Mouse (Mus musculus) lung, postnatal 0 days (tissue): ENCODE data around the gene Cst9.

Experiments used
- CTCF ChIP-seq: IDR thresholded peaks from 2 replicates; pipeline ENCODE4 v1.5.1; 2016; ENCODE audit warnings: antibody characterized with exemption, mild to moderate bottlenecking
- EP300 ChIP-seq: IDR thresholded peaks from 2 replicates; pipeline ENCODE4 v1.6.1; 2016; ENCODE audit warnings: antibody characterized with exemption, mild to moderate bottlenecking, control low read depth

DNA sequence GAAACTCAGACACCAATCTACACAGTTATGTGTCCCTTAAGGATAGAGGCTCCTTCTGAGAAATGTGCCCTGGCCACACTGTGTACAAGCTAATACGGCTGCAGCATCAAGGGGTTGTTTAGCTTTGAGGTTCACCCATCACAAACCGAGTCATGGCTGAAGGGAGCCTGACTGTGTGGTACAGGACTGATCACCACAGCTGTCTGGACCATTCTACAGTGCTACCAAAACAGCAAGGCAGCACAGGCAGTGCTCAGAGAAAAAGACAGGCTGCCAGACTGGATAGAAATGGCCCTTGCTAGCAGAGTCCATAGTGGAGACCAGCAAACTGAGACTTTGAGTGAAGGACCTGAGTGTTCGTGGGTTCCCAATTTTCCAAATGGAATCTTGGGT is 39.3 kb downstream of the Cst9 start:
- TF ChIP-seq EP300: no peak
- TF ChIP-seq CTCF: no peak
